Mouse (Mus musculus) MN1 (cell line): Measurements from ENCODE around the gene Ehbp1l1.

Experiments used
- DNase-seq: peaks from one replicate; pipeline ENCODE4 v3.0.0-alpha.2; 2016; ENCODE audit warnings: low spot score

Gene Ehbp1l1

GRCm38 (mm10) chr19:5731264-5731978 lies 5.3 kb upstream of the Ehbp1l1 start:
- peak; percentile 92 for DNase-seq

GRCm38 (mm10) chr19:5730314-5731186 lies 4.4 kb upstream of the Ehbp1l1 start:
- DNase-seq: no peak

- DNase-seq: peak; percentile 79
Observed at GRCm38 (mm10) chr19:5729444-5729815, 3.3 kb upstream of the Ehbp1l1 start, which contains the start of gene Fam89b. TSS of gene Fam89b (minus strand) at chr19:5729653.

GRCm38 (mm10) chr19:5728631-5729443 lies 2.7 kb upstream of the Ehbp1l1 start:
- peak; percentile 44 for DNase-seq

GRCm38 (mm10) chr19:5727701-5728100 lies 1.6 kb upstream of the Ehbp1l1 start:
- peak; percentile 76 for DNase-seq

GRCm38 (mm10) chr19:5726961-5727578 lies 953 bp upstream of the Ehbp1l1 start:
- DNase-seq: no peak

GRCm38 (mm10) chr19:5725029-5725707 lies 949 bp downstream of the Ehbp1l1 start:
- no peak for DNase-seq

GRCm38 (mm10) chr19:5724549-5724941 lies 1.6 kb downstream of the Ehbp1l1 start:
- peak; percentile 58 for DNase-seq

GRCm38 (mm10) chr19:5723934-5724548 lies 2.1 kb downstream of the Ehbp1l1 start:
- peak; percentile 23 for DNase-seq

- no peak for DNase-seq
Observed at GRCm38 (mm10) chr19:5722848-5723425, 3.2 kb downstream of the Ehbp1l1 start.

- DNase-seq: no peak
Observed at GRCm38 (mm10) chr19:5721233-5721632, 4.9 kb downstream of the Ehbp1l1 start.

- DNase-seq: peak; percentile 68
Observed at GRCm38 (mm10) chr19:5716955-5717354, 9.2 kb downstream of the Ehbp1l1 start.

GRCm38 (mm10) chr19:5715793-5716688 lies 10.1 kb downstream of the Ehbp1l1 start:
- DNase-seq: peak; percentile 86

GRCm38 (mm10) chr19:5713730-5714129 lies 12.4 kb downstream of the Ehbp1l1 start:
- peak; percentile 41 for DNase-seq

- DNase-seq: no peak
Observed at GRCm38 (mm10) chr19:5713255-5713654, 12.9 kb downstream of the Ehbp1l1 start.

GRCm38 (mm10) chr19:5711907-5712460 lies 14.1 kb downstream of the Ehbp1l1 start:
- no peak for DNase-seq

GRCm38 (mm10) chr19:5711218-5711617 lies 14.9 kb downstream of the Ehbp1l1 start:
- no peak for DNase-seq

- DNase-seq: no peak
Observed at GRCm38 (mm10) chr19:5710581-5710980, 15.5 kb downstream of the Ehbp1l1 start.

- no peak for DNase-seq
Observed at GRCm38 (mm10) chr19:5710068-5710467, 16.0 kb downstream of the Ehbp1l1 start.
